Mouse (Mus musculus): ENCODE measurements around the gene Rem2. TPM values are rescaled to one million over a fixed set of nuclear protein-coding genes. Genes with fewer than 3 reads are reported as not detected.

The Rem2 gene
- polyA plus RNA-seq, 1 experiment from 2014 or later: 0.39 TPM

DNA sequence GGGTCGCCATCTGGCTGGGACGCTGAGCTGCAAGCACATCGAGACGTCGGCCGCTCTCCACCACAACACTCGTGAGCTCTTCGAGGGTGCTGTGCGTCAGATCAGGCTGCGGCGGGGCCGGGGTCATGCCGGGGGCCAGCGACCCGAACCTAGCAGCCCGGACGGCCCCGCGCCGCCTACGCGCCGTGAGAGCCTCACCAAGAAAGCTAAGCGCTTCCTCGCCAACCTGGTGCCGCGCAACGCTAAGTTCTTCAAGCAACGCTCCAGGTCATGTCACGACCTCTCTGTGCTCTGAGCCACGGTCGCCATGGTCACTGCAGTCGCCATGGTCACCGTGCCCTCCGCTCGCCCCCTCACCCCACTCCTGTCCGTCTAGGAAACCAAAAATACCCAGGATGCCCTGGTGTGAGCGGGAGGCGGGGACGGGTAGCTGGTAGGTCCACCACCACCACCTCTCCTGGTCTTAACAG lies 3.6 kb downstream of the Rem2 start:
- WGBS (ENCODE audit: insufficient replicate concordance): 2% methylated on average over 40 of the region's 40 CpGs
- Histone ChIP-seq H3K27ac (no peak overlapping the region), H3K4me2 (peak overlapping the region; percentile 63), H3K9me3 (replicated peaks) (no peaks in the 10 kb centered on the region), H3K4me1 (peaks cover 12% of the 10 kb centered on the region), H3K36me3 (no peaks in the 10 kb centered on the region), H3K27me3 (replicated peaks) (peaks cover 74% of the 10 kb centered on the region), H3K4me3 (peak overlapping the region; percentile 42), H3K9ac (no peak overlapping the region; the same call in 1 of the 2 replicates)
- no peak for ATAC-seq

DNA sequence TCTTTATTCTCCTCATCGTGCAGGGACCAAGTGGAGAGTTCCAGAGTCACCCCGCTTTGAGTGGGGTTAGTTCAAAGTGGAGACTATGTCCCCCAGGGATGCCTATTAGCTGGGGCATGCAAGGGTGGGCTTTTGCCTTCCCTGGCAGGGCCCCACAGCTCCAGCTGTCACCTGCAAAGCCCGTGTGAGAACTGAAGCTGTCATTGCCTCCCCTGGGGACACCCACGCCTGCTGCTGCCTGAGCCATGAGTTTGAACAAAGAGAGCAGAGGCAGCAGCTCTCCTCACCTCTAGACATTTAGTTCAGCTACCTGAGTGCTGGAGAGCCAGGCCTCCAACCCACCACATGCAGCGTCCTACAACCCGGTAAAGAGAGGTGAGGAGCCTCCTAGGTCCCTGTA lies 4.8 kb downstream of the Rem2 start:
- WGBS (ENCODE audit: insufficient replicate concordance): 64% methylated on average over 6 of the region's 6 CpGs
- no peaks in the 10 kb centered on the region for H3K36me3 ChIP-seq
- peaks cover 13% of the 10 kb centered on the region for H3K4me1 ChIP-seq
- H3K4me2 ChIP-seq: no peak overlapping the region
- no peaks in the 10 kb centered on the region for H3K9me3 ChIP-seq (replicated peaks)
- H3K27ac ChIP-seq: no peak overlapping the region
- no peak overlapping the region for H3K9ac ChIP-seq
- H3K4me3 ChIP-seq: no peak overlapping the region
- peaks cover 63% of the 10 kb centered on the region for H3K27me3 ChIP-seq (replicated peaks)
- ATAC-seq: no peak

DNA sequence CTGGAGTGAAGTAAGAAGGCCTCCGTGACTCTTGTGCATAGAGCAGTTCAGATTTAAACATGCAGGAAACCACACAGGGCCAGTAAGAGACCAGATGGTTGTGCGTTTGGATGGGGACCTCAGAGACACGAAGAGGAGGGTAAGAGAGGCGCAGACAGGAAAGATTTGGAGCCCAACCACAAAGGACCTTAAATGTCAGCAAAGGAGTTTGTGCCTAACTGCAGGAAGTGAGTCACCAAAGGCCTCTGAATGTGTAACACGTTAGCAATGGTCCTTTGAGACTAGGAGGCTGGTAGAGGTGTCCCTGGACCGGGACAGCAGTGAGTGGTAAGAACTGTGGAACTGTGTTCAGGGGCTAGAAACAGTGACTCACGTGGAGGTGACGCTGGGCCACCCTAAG lies 5.5 kb downstream of the Rem2 start:
- Histone ChIP-seq H3K27ac (no peak overlapping the region), H3K36me3 (no peaks in the 10 kb centered on the region), H3K27me3 (replicated peaks) (peaks cover 63% of the 10 kb centered on the region), H3K4me2 (no peak overlapping the region), H3K4me1 (peaks cover 10% of the 10 kb centered on the region), H3K9ac (no peak overlapping the region), H3K4me3 (no peak overlapping the region), H3K9me3 (replicated peaks) (no peaks in the 10 kb centered on the region)
- ATAC-seq: no peak
- 33% methylated on average over 8 of the region's 8 CpGs for WGBS (ENCODE audit: insufficient replicate concordance)

- WGBS (ENCODE audit: insufficient replicate concordance): 30% methylated on average over 9 of the region's 9 CpGs
- no peaks in the 10 kb centered on the region for H3K9me3 ChIP-seq (replicated peaks)
- peaks cover 6% of the 10 kb centered on the region; the same call in 1 of the 2 replicates for H3K4me1 ChIP-seq
- no peak overlapping the region for H3K4me3 ChIP-seq
- H3K4me2 ChIP-seq: no peak overlapping the region
- peaks cover 58% of the 10 kb centered on the region for H3K27me3 ChIP-seq (replicated peaks)
- H3K36me3 ChIP-seq: no peaks in the 10 kb centered on the region
- no peak overlapping the region for H3K27ac ChIP-seq
- no peak overlapping the region for H3K9ac ChIP-seq
- no peak for ATAC-seq
Measured at GRCm38 (mm10) chr14:54482498-54482897, 6.6 kb downstream of the Rem2 start.

GRCm38 (mm10) chr14:54485899-54486298 lies 10.0 kb downstream of the Rem2 start:
- no peak overlapping the region for H3K4me3 ChIP-seq
- ATAC-seq: 0 out of 2 replicates have a peak, but pooled peaks have one; percentile 59

GRCm38 (mm10) chr14:54487732-54488131 lies 11.8 kb downstream of the Rem2 start:
- WGBS (ENCODE audit: insufficient replicate concordance): 49% methylated on average over 2 of the region's 2 CpGs
- H3K9me3 ChIP-seq (replicated peaks): no peaks in the 10 kb centered on the region
- H3K9ac ChIP-seq: no peak overlapping the region
- no peak overlapping the region for H3K4me2 ChIP-seq
- peaks cover 19% of the 10 kb centered on the region for H3K4me1 ChIP-seq
- peaks cover 17% of the 10 kb centered on the region for H3K27me3 ChIP-seq (replicated peaks)
- no peak for ATAC-seq
- H3K27ac ChIP-seq: no peak overlapping the region
- H3K36me3 ChIP-seq: no peaks in the 10 kb centered on the region
- H3K4me3 ChIP-seq: no peak overlapping the region

More at GRCm38 (mm10) chr14:54485899-54486298, 10.0 kb downstream of the Rem2 start:
- no peak overlapping the region for H3K9ac ChIP-seq
- H3K4me1 ChIP-seq: peaks cover 6% of the 10 kb centered on the region; the same call in 1 of the 2 replicates
- H3K27me3 ChIP-seq (replicated peaks): peaks cover 28% of the 10 kb centered on the region
- WGBS (ENCODE audit: insufficient replicate concordance): 52% methylated on average over 7 of the region's 7 CpGs
- H3K9me3 ChIP-seq (replicated peaks): no peaks in the 10 kb centered on the region
- no peak overlapping the region for H3K27ac ChIP-seq
- no peak overlapping the region for H3K4me2 ChIP-seq
- no peaks in the 10 kb centered on the region for H3K36me3 ChIP-seq

DNA sequence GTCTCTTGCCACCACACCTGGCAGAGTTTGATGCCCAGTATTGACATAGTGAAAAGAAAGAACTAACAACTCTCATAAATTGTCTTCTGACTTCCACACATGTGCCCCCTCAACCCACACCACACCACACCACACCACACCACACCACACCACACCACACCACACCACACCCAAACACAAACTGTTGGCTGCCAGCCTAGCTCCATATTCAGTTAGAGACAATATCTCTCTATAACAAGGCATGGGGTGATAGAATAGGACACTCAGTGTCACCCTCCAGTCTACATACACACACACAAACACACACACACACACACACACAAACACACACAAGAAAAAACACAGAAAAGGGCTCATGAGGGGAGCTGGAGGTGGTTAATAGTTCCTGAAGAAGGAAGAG lies 12.4 kb downstream of the Rem2 start:
- Histone ChIP-seq H3K27ac (no peak overlapping the region), H3K36me3 (no peaks in the 10 kb centered on the region), H3K27me3 (replicated peaks) (peaks cover 17% of the 10 kb centered on the region), H3K9me3 (replicated peaks) (no peaks in the 10 kb centered on the region), H3K4me2 (no peak overlapping the region), H3K4me1 (peaks cover 21% of the 10 kb centered on the region), H3K9ac (no peak overlapping the region), H3K4me3 (no peak overlapping the region)
- ATAC-seq: no peak

DNA sequence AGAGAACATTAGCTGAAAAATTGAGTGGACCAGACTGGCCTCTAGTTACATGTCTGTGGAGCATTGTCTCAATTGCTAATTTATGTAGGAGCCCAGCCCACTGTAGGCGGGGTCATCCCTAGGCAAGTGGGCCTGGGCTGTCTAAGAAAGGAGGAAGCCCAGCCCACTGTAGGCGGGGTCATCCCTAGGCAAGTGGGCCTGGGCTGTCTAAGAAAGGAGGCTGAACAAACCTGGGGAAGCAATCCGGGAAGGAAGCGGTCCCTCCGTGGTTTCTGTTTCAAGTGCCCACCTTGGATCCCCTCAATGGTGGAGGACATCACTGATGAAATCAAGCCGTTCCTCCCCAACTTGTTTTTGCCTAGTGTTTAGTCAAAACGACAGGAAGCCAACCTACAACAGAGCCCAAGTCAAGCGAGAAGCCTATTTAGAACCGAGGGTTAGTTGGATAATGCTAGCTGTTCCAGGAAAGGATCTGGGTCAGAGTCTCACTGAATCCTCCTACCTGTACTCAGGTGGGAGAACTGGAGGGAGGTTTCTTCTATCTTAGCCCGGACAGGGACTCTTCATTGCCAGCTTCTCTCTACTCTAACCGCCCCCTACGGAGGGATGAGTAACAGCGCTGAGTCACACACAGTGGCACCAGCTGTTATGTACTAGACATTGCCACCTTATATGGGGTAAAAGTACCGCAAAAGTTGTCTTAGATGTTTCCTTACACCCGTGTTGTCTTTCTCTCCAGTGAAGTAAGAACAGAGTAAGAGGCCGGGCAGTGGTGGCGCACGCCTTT lies 16.6 kb downstream of the Rem2 start:
- no peak overlapping the region for H3K27ac ChIP-seq
- ATAC-seq: peak; percentile 86
- no peak overlapping the region for H3K9ac ChIP-seq
- H3K4me3 ChIP-seq: no peak overlapping the region
- 59% methylated on average over 18 of the region's 18 CpGs for WGBS (ENCODE audit: insufficient replicate concordance)
- H3K27me3 ChIP-seq (replicated peaks): peaks cover 4% of the 10 kb centered on the region
- H3K4me1 ChIP-seq: peaks cover 15% of the 10 kb centered on the region
- no peaks in the 10 kb centered on the region for H3K9me3 ChIP-seq (replicated peaks)
- H3K36me3 ChIP-seq: no peaks in the 10 kb centered on the region
- peak overlapping the region; percentile 21 for H3K4me2 ChIP-seq

DNA sequence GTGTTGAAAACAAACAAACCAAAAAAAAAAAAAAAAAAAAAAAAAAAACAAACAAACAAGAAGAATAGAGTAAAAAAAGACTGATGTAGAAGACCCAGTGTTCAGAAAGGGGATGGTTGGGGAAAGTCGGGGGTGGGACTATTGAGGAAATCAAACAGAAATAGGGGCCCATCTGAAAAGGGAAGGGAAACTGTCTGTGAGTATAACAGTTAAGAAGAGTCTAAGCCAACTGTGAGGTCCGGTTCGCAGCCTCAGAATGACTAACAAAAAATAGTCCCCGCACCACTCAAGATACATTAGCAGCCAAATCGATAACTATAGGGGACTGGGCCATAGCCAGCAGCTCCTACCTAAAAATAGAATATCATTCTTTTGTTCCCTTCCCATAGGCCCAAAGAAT lies 17.3 kb downstream of the Rem2 start:
- H3K4me3 ChIP-seq: no peak overlapping the region
- H3K4me1 ChIP-seq: peaks cover 15% of the 10 kb centered on the region
- H3K9ac ChIP-seq: no peak overlapping the region
- H3K9me3 ChIP-seq (replicated peaks): no peaks in the 10 kb centered on the region
- WGBS (ENCODE audit: insufficient replicate concordance): 70% methylated on average over 5 of the region's 5 CpGs
- H3K27me3 ChIP-seq (replicated peaks): peaks cover 3% of the 10 kb centered on the region; the same call in 1 of the 2 replicates
- no peak overlapping the region for H3K4me2 ChIP-seq
- no peaks in the 10 kb centered on the region for H3K36me3 ChIP-seq
- no peak overlapping the region for H3K27ac ChIP-seq
- no peak for ATAC-seq

- H3K4me2 ChIP-seq: no peak overlapping the region
- WGBS (ENCODE audit: insufficient replicate concordance): 0% methylated on average over 3 of the region's 3 CpGs
- no peaks in the 10 kb centered on the region for H3K36me3 ChIP-seq
- no peak overlapping the region for H3K9ac ChIP-seq
- H3K27ac ChIP-seq: no peak overlapping the region
- ATAC-seq: peak; percentile 59; the same call in 1 of the 2 replicates
- H3K9me3 ChIP-seq (replicated peaks): no peaks in the 10 kb centered on the region
- no peak overlapping the region for H3K4me3 ChIP-seq
- no peaks in the 10 kb centered on the region for H3K27me3 ChIP-seq (replicated peaks)
- H3K4me1 ChIP-seq: peaks cover 15% of the 10 kb centered on the region
Measured at GRCm38 (mm10) chr14:54494234-54494633, 18.3 kb downstream of the Rem2 start.

- H3K4me1 ChIP-seq: peaks cover 14% of the 10 kb centered on the region
- WGBS (ENCODE audit: insufficient replicate concordance): 70% methylated on average over 14 of the region's 14 CpGs
Measured at GRCm38 (mm10) chr14:54496706-54497105, 20.8 kb downstream of the Rem2 start.

GRCm38 (mm10) chr14:54499330-54499729 lies 23.4 kb downstream of the Rem2 start:
- no peak for ATAC-seq
- Histone ChIP-seq H3K9ac (no peak overlapping the region), H3K4me1 (0 out of 2 replicates have a peak, but pooled peaks cover 2% of the 10 kb centered on the region), H3K9me3 (replicated peaks) (no peaks in the 10 kb centered on the region), H3K27me3 (replicated peaks) (no peaks in the 10 kb centered on the region), H3K4me2 (no peak overlapping the region), H3K36me3 (no peaks in the 10 kb centered on the region), H3K27ac (no peak overlapping the region), H3K4me3 (no peak overlapping the region)
- 57% methylated on average over 2 of the region's 2 CpGs for WGBS (ENCODE audit: insufficient replicate concordance)

More at GRCm38 (mm10) chr14:54496706-54497105, 20.8 kb downstream of the Rem2 start:
- Histone ChIP-seq H3K4me3 (no peak overlapping the region), H3K9me3 (replicated peaks) (no peaks in the 10 kb centered on the region), H3K9ac (no peak overlapping the region), H3K27ac (no peak overlapping the region), H3K4me2 (no peak overlapping the region), H3K36me3 (no peaks in the 10 kb centered on the region), H3K27me3 (replicated peaks) (no peaks in the 10 kb centered on the region)
- ATAC-seq: no peak
